Mouse (Mus musculus): ENCODE results near the gene Vmn2r62.
"Not testable (repeated sequence)": the region's sequence is repeated elsewhere in the genome, so short reads cannot be mapped to it uniquely, and the experiment has no call there.

Vmn2r62 gene

DNA sequence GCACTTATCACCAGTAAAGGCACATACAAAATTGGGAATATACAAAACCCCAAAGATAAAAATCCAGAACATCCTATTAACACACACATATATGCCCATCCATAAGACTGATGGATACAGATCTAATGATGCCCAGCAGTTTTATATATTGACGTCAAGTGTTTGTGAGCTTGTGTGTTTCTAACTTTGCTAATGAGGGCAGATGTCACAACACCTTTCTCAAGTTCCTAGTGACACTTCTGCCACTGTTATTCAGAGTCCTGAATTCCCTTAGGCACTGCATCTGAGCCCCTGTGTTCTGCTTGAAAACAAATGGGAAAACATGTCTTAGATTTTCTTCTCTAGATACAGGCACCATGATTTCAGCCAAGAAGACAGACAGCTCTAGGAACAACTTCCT, at the start of gene Vmn2r62:
TSS of gene Vmn2r62 (minus strand) at position 101 of the 400 bp plus-strand sequence.
- not testable (repeated sequence) for DNase-seq

DNA sequence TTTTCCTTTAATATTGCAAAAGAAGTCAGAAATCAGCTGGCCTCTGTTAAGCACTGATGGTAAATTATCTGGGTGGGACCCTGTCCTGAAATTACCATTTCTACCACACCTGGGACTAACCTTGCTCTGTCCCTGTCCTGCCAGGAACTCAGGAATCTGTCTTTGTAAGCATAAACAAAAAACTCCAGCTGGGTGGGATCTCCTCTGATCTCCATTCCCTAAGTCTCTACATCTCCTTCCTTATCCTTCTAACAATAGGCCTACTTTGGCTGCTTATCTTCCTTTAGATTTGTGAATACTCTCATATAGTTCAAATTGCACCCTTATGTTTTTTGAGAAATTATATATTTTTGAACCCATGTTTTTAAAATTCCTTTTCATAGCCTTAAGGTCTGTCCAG, 45.0 kb upstream of the Vmn2r62 start:
- DNase-seq: not testable (repeated sequence)

DNA sequence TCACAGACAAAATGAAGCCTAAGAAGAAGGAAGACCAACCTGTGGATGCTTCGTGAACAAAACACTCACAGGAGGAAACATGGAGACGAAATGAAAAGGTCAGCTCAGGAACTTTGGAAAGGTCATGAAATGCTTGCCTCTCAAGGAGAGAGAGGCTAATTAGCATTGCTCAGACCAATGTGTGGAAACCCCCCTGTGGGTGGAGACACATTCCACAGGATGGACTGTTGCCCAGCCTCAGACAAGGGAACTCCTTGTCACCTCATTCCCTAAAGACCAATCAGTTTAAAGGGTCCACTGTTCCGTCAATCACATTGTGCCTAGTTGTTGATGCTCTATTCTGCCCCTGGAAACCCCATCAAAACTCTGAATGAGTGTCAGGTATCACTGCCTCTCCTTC, 38.9 kb upstream of the Vmn2r62 start:
- DNase-seq: no peak

DNA sequence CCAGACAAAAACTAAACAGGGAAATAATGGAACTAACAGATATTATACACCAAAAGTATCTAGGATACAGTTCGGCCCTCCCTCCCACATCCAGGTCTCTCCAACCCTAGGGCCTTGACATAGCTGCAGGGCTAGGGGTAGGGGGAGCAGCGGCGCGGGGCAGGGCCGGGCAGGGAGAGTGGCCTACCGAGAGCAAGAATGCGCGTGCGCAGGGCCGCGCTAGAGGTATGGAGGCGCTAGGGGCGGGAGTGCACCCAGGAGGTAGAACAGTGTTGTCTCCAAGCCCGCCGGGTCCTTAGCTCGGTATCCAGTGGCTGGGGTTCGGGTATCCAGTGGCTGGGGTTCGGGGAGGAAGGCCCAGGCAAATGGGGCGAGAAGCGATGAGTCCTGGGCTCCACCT, 43.5 kb downstream of the Vmn2r62 start:
- no peak for DNase-seq

DNA sequence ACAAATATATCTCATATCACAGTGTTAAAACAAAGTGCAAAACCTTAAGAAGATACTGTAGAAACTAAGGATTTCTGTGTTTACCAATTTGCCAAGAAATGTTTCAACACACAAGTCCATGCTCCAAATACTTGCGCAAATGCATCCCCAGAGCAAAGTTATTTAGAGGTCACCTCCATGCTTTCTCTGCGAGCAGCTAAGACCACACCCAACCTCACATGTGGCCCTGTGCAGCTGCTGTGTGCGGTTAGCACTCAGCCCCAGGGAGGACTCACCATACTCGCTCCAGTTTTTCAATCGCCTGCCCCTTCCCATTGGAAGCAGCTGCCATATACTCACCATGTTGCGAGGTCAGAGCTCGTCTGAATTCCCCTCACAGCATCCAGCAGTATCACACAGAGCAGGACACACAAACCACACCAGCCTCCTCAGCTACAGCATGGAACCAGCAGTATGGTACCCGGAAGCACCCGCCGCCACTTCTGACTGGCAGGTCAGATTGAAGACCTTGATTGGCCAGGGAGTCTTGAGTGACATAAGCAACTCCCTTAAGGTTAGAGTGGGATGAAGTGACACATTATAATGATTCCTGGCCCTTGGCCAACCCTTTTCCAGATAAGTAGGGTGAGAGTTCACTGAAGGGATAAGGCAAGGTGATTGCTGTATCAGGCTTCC, 54.7 kb downstream of the Vmn2r62 start:
- no peak for DNase-seq

DNA sequence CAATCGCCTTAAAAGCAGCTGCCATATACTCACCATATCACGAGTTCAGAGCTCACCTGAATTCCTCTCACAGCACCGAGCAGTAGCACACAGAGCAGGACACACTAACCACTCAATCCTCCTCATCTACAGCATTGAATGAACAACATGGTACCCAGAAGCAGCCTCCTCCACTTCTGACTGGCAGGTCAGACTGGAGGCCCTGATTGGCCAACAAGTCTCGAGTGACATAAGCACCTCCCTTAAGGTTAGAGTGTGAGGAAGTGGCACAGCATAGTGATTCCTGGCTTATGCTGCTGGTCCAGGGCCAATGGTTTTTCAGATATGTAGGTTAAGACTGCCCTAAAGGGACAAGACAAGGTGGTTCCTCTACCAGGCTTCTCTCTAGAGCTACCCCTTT, 66.4 kb downstream of the Vmn2r62 start, which contains the start of gene Gm17067:
TSS of gene Gm17067 (minus strand) at position 101 of the 400 bp plus-strand sequence.
- not testable (repeated sequence) for DNase-seq

Data from embryo, embryonic 11 days (tissue).